Mouse (Mus musculus): ENCODE results near the gene Shc4.

- no peak for TF ChIP-seq MYOD1 (IDR thresholded peaks at IDR 0.05; ENCODE audit: control insufficient read depth, insufficient read length, low read depth)
- no peak for TF ChIP-seq CTCF (IDR thresholded peaks at IDR 0.05; ENCODE audit: control insufficient read depth, insufficient read depth, insufficient read length)
- no peak for TF ChIP-seq MAX (IDR thresholded peaks at IDR 0.05)
- TF ChIP-seq CEBPB (IDR thresholded peaks at IDR 0.05; ENCODE audit: low read depth) = no peak
- TF ChIP-seq FOSL1 (IDR thresholded peaks at IDR 0.05; ENCODE audit: insufficient read depth, low read length, poor library complexity, severe bottlenecking) = no peak
- TF ChIP-seq USF1 (IDR thresholded peaks at IDR 0.05; ENCODE audit: low read depth) = no peak
- no peak for TF ChIP-seq MYOG (IDR thresholded peaks at IDR 0.05; ENCODE audit: control insufficient read depth, extremely low read depth, insufficient read length)
Measured at GRCm38 (mm10) chr2:125659823-125660536, 64.0 kb downstream of the Shc4 start.
